In genomic region chr17:28236636-28237015, GRCm38 (mm10) we compare ENCODE assay signal across 14 mouse cellular contexts. TPM values are rescaled to one million over a fixed set of nuclear protein-coding genes. Genes with fewer than 3 reads are reported as not detected.
DNase-seq lines count a peak whose midpoint lies in the region; ATAC-seq and TF ChIP-seq lines count a peak whose summit lies in the region.
"Had no signal": no experiment of that assay in that cellular context is flagged by ENCODE, and none has a peak within 500 bp of the region (broad histone marks: within the 10 kb centered on the region; RNA-seq: fewer than 3 reads in every experiment).

No protein-coding gene starts in this region.

- H3K27me3 ChIP-seq in embryonic facial prominence, embryonic 13.5 days, result no peaks in the 10 kb centered on the region
- H3K27me3 ChIP-seq in embryonic facial prominence, embryonic 10.5 days (replicated peaks; ENCODE audit: low read depth, poor library complexity, severe bottlenecking), result peaks cover 4% of the 10 kb centered on the region; the same call in 1 of the 2 replicates
- H3K27me3 ChIP-seq in lung, postnatal 0 days (replicated peaks; ENCODE audit: insufficient read depth, low read length), result no peaks in the 10 kb centered on the region
- H3K27me3 ChIP-seq in limb, embryonic 10.5 days (ENCODE audit: low read depth, poor library complexity, severe bottlenecking), result no peaks in the 10 kb centered on the region
- no peaks in the 10 kb centered on the region for H3K27me3 ChIP-seq in stomach, embryonic 16.5 days (ENCODE audit: control insufficient read depth, insufficient read depth, low read length)
- no peaks in the 10 kb centered on the region for H3K27me3 ChIP-seq in intestine, embryonic 15.5 days (replicated peaks)
- H3K27me3 ChIP-seq in heart, embryonic 11.5 days (ENCODE audit: control insufficient read depth, insufficient read depth, low read length), result no peaks in the 10 kb centered on the region
- H3K27me3 ChIP-seq: Patski had no signal

- no peaks in the 10 kb centered on the region for H3K9me3 ChIP-seq in embryonic facial prominence, embryonic 13.5 days
- H3K9me3 ChIP-seq in embryonic facial prominence, embryonic 10.5 days, result no peaks in the 10 kb centered on the region
- no peaks in the 10 kb centered on the region for H3K9me3 ChIP-seq in lung, postnatal 0 days (ENCODE audit: low read length)
- H3K9me3 ChIP-seq in limb, embryonic 10.5 days (replicated peaks), result no peaks in the 10 kb centered on the region
- H3K9me3 ChIP-seq in stomach, embryonic 16.5 days (replicated peaks; ENCODE audit: control insufficient read depth, low read length), result no peaks in the 10 kb centered on the region
- H3K9me3 ChIP-seq in intestine, embryonic 15.5 days, result no peaks in the 10 kb centered on the region
- no peaks in the 10 kb centered on the region for H3K9me3 ChIP-seq in heart, embryonic 11.5 days (replicated peaks; ENCODE audit: control insufficient read depth, low read length)
- H3K9me3 ChIP-seq: midbrain, embryonic 10.5 days had no signal

- no peak overlapping the region for H3K4me3 ChIP-seq in embryonic facial prominence, embryonic 13.5 days
- no peak overlapping the region for H3K4me3 ChIP-seq in embryonic facial prominence, embryonic 10.5 days
- H3K4me3 ChIP-seq in lung, postnatal 0 days (ENCODE audit: low read depth, low read length), result no peak overlapping the region
- no peak overlapping the region for H3K4me3 ChIP-seq in limb, embryonic 10.5 days
- no peak overlapping the region for H3K4me3 ChIP-seq in stomach, embryonic 16.5 days (replicated peaks; ENCODE audit: low read length)
- no peak overlapping the region for H3K4me3 ChIP-seq in intestine, embryonic 15.5 days (replicated peaks)
- H3K4me3 ChIP-seq in heart, embryonic 11.5 days (ENCODE audit: low read depth, low read length), result no peak overlapping the region
- H3K4me3 ChIP-seq: midbrain, embryonic 10.5 days had no signal

- H3K4me2 ChIP-seq in embryonic facial prominence, embryonic 13.5 days, result no peak overlapping the region
- no peak overlapping the region for H3K4me2 ChIP-seq in lung, postnatal 0 days (replicated peaks; ENCODE audit: low read depth, low read length)
- H3K4me2 ChIP-seq in stomach, embryonic 16.5 days (ENCODE audit: low read depth, low read length), result no peak overlapping the region
- H3K4me2 ChIP-seq in intestine, embryonic 15.5 days (replicated peaks), result no peak overlapping the region
- H3K4me2 ChIP-seq in heart, embryonic 11.5 days, result no peak overlapping the region
- H3K4me2 ChIP-seq: lung, embryonic 14.5 days had no signal

- H3K27ac ChIP-seq in embryonic facial prominence, embryonic 13.5 days, result no peak overlapping the region
- H3K27ac ChIP-seq in embryonic facial prominence, embryonic 10.5 days (replicated peaks), result no peak overlapping the region
- 0 out of 2 replicates have a peak overlapping the region, but pooled peaks have one; percentile 14 for H3K27ac ChIP-seq in lung, postnatal 0 days (ENCODE audit: low read length)
- 0 out of 2 replicates have a peak overlapping the region, but pooled peaks have one; percentile 21 for H3K27ac ChIP-seq in limb, embryonic 10.5 days
- no peak overlapping the region for H3K27ac ChIP-seq in stomach, embryonic 16.5 days (ENCODE audit: low read length)
- no peak overlapping the region for H3K27ac ChIP-seq in intestine, embryonic 15.5 days
- H3K27ac ChIP-seq in heart, embryonic 11.5 days (ENCODE audit: low read depth, low read length), result no peak overlapping the region
- H3K27ac ChIP-seq: midbrain, embryonic 10.5 days had no signal

- no peak for DNase-seq in embryonic facial prominence, embryonic 10.5 days (ENCODE audit: low spot score)
- DNase-seq in lung, postnatal 0 days (ENCODE audit: low spot score), result peak; percentile 37
- DNase-seq in lung, postnatal 4 days, result no peak
- DNase-seq in limb, embryonic 10.5 days (ENCODE audit: low spot score), result no peak
- DNase-seq: cerebellum, adult 8-10 months; kidney, adult 8-10 months; lung, embryonic 14.5 days; spleen, adult 18-20 months had no signal

- 85% methylated on average over 4 of the region's 4 CpGs for WGBS in embryonic facial prominence, embryonic 13.5 days
- 94% methylated on average over 4 of the region's 4 CpGs for WGBS in embryonic facial prominence, embryonic 10.5 days
- 62% methylated on average over 4 of the region's 4 CpGs for WGBS in lung, postnatal 0 days
- 93% methylated on average over 4 of the region's 4 CpGs for WGBS in limb, embryonic 10.5 days
- WGBS in stomach, embryonic 16.5 days, result 64% methylated on average over 4 of the region's 4 CpGs
- WGBS in intestine, embryonic 15.5 days, result 80% methylated on average over 4 of the region's 4 CpGs
- WGBS in heart, embryonic 11.5 days (ENCODE audit: insufficient replicate concordance), result 78% methylated on average over 4 of the region's 4 CpGs

- peaks cover 41% of the 10 kb centered on the region for H3K4me1 ChIP-seq in embryonic facial prominence, embryonic 13.5 days
- peaks cover 29% of the 10 kb centered on the region for H3K4me1 ChIP-seq in embryonic facial prominence, embryonic 10.5 days
- no peaks in the 10 kb centered on the region; the same call in 1 of the 2 replicates for H3K4me1 ChIP-seq in lung, postnatal 0 days (ENCODE audit: insufficient read depth, low read depth, low read length)
- H3K4me1 ChIP-seq in limb, embryonic 10.5 days, result peaks cover 33% of the 10 kb centered on the region
- H3K4me1 ChIP-seq in stomach, embryonic 16.5 days (ENCODE audit: control insufficient read depth, insufficient read depth, low read length), result peaks cover 28% of the 10 kb centered on the region
- H3K4me1 ChIP-seq in intestine, embryonic 15.5 days (replicated peaks), result peaks cover 9% of the 10 kb centered on the region; the same call in 1 of the 2 replicates
- H3K4me1 ChIP-seq in heart, embryonic 11.5 days (ENCODE audit: control insufficient read depth, insufficient read depth, low read length), result 0 out of 2 replicates have a peak, but pooled peaks cover 3% of the 10 kb centered on the region

- peaks cover 38% of the 10 kb centered on the region for H3K36me3 ChIP-seq in embryonic facial prominence, embryonic 13.5 days
- peaks cover 40% of the 10 kb centered on the region for H3K36me3 ChIP-seq in embryonic facial prominence, embryonic 10.5 days (replicated peaks)
- peaks cover 11% of the 10 kb centered on the region; the same call in 1 of the 2 replicates for H3K36me3 ChIP-seq in lung, postnatal 0 days (ENCODE audit: insufficient read depth, low read length)
- H3K36me3 ChIP-seq in limb, embryonic 10.5 days, result peaks cover 45% of the 10 kb centered on the region
- no peaks in the 10 kb centered on the region for H3K36me3 ChIP-seq in stomach, embryonic 16.5 days (ENCODE audit: control insufficient read depth, insufficient read depth, low read length)
- H3K36me3 ChIP-seq in intestine, embryonic 15.5 days, result 0 out of 2 replicates have a peak, but pooled peaks cover 5% of the 10 kb centered on the region
- H3K36me3 ChIP-seq in heart, embryonic 11.5 days (ENCODE audit: control insufficient read depth, insufficient read depth, low read length), result no peaks in the 10 kb centered on the region; the same call in 1 of the 2 replicates

- no peak for TF ChIP-seq EP300 in lung, postnatal 0 days (IDR thresholded peaks at IDR 0.05)

- ATAC-seq in embryonic facial prominence, embryonic 13.5 days (ENCODE audit: insufficient number of reproducible peaks, insufficient read depth, low FRiP score, low TSS enrichment, low read depth), result no peak
- ATAC-seq in lung, postnatal 0 days, result no peak
- ATAC-seq in stomach, embryonic 16.5 days (ENCODE audit: insufficient read depth, low FRiP score), result no peak
- ATAC-seq in intestine, embryonic 15.5 days, result no peak
- no peak for ATAC-seq in heart, embryonic 11.5 days (replicated peaks; ENCODE audit: insufficient number of reproducible peaks, low FRiP score, low TSS enrichment)
- ATAC-seq: Patski had no signal

- peak overlapping the region; percentile 51; the same call in 1 of the 2 replicates for H3K9ac ChIP-seq in embryonic facial prominence, embryonic 13.5 days
- 0 out of 2 replicates have a peak overlapping the region, but pooled peaks have one; percentile 1 for H3K9ac ChIP-seq in lung, postnatal 0 days (replicated peaks; ENCODE audit: low read depth)
- 0 out of 2 replicates have a peak overlapping the region, but pooled peaks have one; percentile 6 for H3K9ac ChIP-seq in stomach, embryonic 16.5 days (ENCODE audit: low read length)
- H3K9ac ChIP-seq in intestine, embryonic 15.5 days, result no peak overlapping the region
- no peak overlapping the region for H3K9ac ChIP-seq in heart, embryonic 11.5 days (ENCODE audit: low read depth, low read length)
- H3K9ac ChIP-seq: lung, embryonic 14.5 days had no signal

- TF ChIP-seq CTCF in lung, postnatal 0 days (IDR thresholded peaks at IDR 0.05), result no peak

RNA-seq across cellular contexts. Expression of gene Ppard, which starts 4.1 kb away (rescaled TPM):
- polyA plus RNA-seq in embryonic facial prominence, embryonic 13.5 days (2015; fragmentation: Nextera tagmentation; extraction: Ambion mirVana), result 3.2 and 3.3 TPM in 2 replicates
- 1.4 and 1.9 TPM in 2 replicates for polyA plus RNA-seq in embryonic facial prominence, embryonic 10.5 days (2016; fragmentation: Nextera tagmentation; extraction: Ambion mirVana)
- 2.4 and 3.0 TPM in 2 replicates for polyA plus RNA-seq in lung, postnatal 0 days (2015; fragmentation: Nextera tagmentation; extraction: Ambion mirVana)
- polyA plus RNA-seq in limb, embryonic 10.5 days (2016; fragmentation: Nextera tagmentation; extraction: Ambion mirVana), result 1.9 and 2.3 TPM in 2 replicates
- polyA plus RNA-seq in stomach, embryonic 16.5 days (2015; fragmentation: Nextera tagmentation; extraction: Ambion mirVana), result 2.8 and 3.0 TPM in 2 replicates
- polyA plus RNA-seq in intestine, embryonic 15.5 days (2015; fragmentation: Nextera tagmentation; extraction: Ambion mirVana), result 1.8 and 1.9 TPM in 2 replicates
- polyA plus RNA-seq in heart, embryonic 11.5 days (2014; fragmentation: Nextera tagmentation; extraction: Ambion mirVana), result 1.8 and 2.0 TPM in 2 replicates

RNA-seq across cellular contexts. Expression of gene Def6, which starts 29.0 kb away (rescaled TPM):
- polyA plus RNA-seq in embryonic facial prominence, embryonic 13.5 days (2015; fragmentation: Nextera tagmentation; extraction: Ambion mirVana), result 13.0 and 13.1 TPM in 2 replicates
- 3.4 and 3.7 TPM in 2 replicates for polyA plus RNA-seq in embryonic facial prominence, embryonic 10.5 days (2016; fragmentation: Nextera tagmentation; extraction: Ambion mirVana)
- polyA plus RNA-seq in lung, postnatal 0 days (2015; fragmentation: Nextera tagmentation; extraction: Ambion mirVana), result 5.8 and 6.2 TPM in 2 replicates
- 6.8 and 11.1 TPM in 2 replicates for polyA plus RNA-seq in limb, embryonic 10.5 days (2016; fragmentation: Nextera tagmentation; extraction: Ambion mirVana)
- polyA plus RNA-seq in stomach, embryonic 16.5 days (2015; fragmentation: Nextera tagmentation; extraction: Ambion mirVana), result 8.5 and 8.8 TPM in 2 replicates
- 3.4 and 4.3 TPM in 2 replicates for polyA plus RNA-seq in intestine, embryonic 15.5 days (2015; fragmentation: Nextera tagmentation; extraction: Ambion mirVana)
- 2.6 and 2.8 TPM in 2 replicates for polyA plus RNA-seq in heart, embryonic 11.5 days (2014; fragmentation: Nextera tagmentation; extraction: Ambion mirVana)

RNA-seq across cellular contexts. Expression of gene Zfp523, which starts 59.7 kb away (rescaled TPM):
- 36.6 and 41.2 TPM in 2 replicates for polyA plus RNA-seq in embryonic facial prominence, embryonic 13.5 days (2015; fragmentation: Nextera tagmentation; extraction: Ambion mirVana)
- polyA plus RNA-seq in embryonic facial prominence, embryonic 10.5 days (2016; fragmentation: Nextera tagmentation; extraction: Ambion mirVana), result 32.8 and 35.9 TPM in 2 replicates
- 18.7 and 20.2 TPM in 2 replicates for polyA plus RNA-seq in lung, postnatal 0 days (2015; fragmentation: Nextera tagmentation; extraction: Ambion mirVana)
- 33.6 and 40.2 TPM in 2 replicates for polyA plus RNA-seq in limb, embryonic 10.5 days (2016; fragmentation: Nextera tagmentation; extraction: Ambion mirVana)
- polyA plus RNA-seq in stomach, embryonic 16.5 days (2015; fragmentation: Nextera tagmentation; extraction: Ambion mirVana), result 26.0 and 27.5 TPM in 2 replicates
- polyA plus RNA-seq in intestine, embryonic 15.5 days (2015; fragmentation: Nextera tagmentation; extraction: Ambion mirVana), result 25.7 and 28.1 TPM in 2 replicates
- polyA plus RNA-seq in heart, embryonic 11.5 days (2014; fragmentation: Nextera tagmentation; extraction: Ambion mirVana), result 19.5 and 21.0 TPM in 2 replicates

Comparison
In these comparisons a context has a peak if more than half of its experiments do, and no peak if none do; other contexts are left out.
1. H3K27ac ChIP-seq: peak in lung, postnatal 0 days (single experiment) and limb, embryonic 10.5 days (single experiment); none in embryonic facial prominence, embryonic 13.5 days (single experiment), embryonic facial prominence, embryonic 10.5 days (single experiment), stomach, embryonic 16.5 days (single experiment), intestine, embryonic 15.5 days (single experiment) and heart, embryonic 11.5 days (single experiment).
2. H3K9ac ChIP-seq: peak in embryonic facial prominence, embryonic 13.5 days (single experiment), lung, postnatal 0 days (single experiment) and stomach, embryonic 16.5 days (single experiment); none in intestine, embryonic 15.5 days (single experiment) and heart, embryonic 11.5 days (single experiment).